Mouse (Mus musculus) kidney, adult 11 months (tissue): ENCODE data around the gene Rnf215.
"Not testable (repeated sequence)": the region's sequence is repeated elsewhere in the genome, so short reads cannot be mapped to it uniquely, and the experiment has no call there.

Experiments used
- DNase-seq: peaks from one replicate; pipeline ENCODE4 v3.0.0; 2022

Rnf215 gene

GRCm38 (mm10) chr11:4148536-4149156 lies 13.6 kb downstream of the Rnf215 start:
- DNase-seq: no peak

DNA sequence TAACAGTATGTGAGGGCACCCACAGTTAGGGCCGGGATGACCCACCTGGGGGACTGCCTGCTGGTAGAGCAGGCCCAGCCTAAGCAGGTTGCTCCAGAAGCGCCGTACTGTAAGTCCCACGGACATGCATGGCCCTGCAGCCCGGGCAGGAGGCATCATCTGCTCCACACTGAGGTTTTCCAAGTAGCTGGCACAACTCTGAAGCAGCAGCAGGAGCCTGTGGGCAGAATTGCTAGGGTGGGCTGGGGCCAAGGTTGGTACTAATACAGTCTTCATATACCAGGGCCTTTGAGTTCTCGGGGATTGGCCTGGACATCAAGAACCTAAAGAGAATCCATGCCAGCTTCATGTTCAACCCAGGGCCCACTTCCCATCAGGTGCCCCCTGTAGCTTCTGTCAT lies 14.9 kb downstream of the Rnf215 start:
- no peak for DNase-seq

DNA sequence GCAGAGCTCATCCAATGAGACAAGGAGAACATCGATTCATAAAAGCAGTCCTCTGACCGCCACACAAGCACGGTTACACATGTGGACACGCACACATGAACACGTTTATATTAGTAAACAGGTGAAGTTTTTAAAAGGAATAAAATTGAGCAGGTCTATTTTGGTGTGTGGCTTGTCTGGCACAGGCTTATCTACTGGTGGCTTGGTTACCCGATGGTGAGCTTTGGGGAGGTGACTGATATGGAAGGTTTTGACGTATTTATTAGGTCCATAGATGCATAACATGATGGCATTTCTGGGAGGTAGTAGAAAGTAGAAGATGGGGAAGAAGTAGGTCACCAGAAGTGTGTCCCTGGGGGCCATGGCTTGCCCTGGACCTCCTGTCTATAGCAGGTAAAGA lies 18.7 kb downstream of the Rnf215 start:
- DNase-seq: no peak

DNA sequence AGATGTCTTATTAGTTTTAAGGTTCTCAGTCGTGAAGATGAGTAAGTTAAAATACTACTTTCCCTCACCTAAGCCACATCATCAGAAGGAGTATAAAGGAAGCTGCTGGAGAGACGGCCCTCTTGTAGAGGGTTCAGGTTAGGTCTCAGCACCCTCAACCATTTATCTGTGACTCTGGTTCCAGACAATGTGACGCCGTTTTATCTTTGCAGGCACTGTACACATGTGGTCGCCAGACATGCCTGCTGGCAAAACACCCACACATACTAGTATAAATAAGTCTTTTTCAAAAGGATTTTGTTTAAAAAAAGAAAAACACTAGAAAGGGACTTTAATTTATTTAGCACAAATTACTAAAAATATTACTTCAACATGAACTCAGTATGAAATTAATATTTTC lies 20.6 kb downstream of the Rnf215 start:
- no peak for DNase-seq

DNA sequence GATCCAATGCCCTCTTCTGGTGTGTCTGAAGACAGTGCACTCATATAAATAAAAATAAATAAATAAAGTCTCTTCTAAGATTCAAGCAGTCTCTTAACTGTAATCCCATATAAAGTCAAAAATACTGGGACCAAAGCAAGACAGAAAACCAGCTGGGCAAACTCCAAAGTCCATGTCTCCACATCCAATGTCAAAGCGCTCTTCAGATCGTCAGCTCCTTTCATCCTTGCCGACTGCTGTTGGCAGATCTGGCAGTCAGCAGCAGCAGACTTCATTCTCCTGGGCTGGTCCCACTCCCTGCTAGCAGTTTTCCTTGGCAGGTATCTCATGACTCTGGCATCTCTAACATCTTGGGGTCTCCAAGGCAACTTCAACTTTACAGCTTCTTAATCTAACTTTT lies 23.7 kb downstream of the Rnf215 start:
- DNase-seq: peak; percentile 43

DNA sequence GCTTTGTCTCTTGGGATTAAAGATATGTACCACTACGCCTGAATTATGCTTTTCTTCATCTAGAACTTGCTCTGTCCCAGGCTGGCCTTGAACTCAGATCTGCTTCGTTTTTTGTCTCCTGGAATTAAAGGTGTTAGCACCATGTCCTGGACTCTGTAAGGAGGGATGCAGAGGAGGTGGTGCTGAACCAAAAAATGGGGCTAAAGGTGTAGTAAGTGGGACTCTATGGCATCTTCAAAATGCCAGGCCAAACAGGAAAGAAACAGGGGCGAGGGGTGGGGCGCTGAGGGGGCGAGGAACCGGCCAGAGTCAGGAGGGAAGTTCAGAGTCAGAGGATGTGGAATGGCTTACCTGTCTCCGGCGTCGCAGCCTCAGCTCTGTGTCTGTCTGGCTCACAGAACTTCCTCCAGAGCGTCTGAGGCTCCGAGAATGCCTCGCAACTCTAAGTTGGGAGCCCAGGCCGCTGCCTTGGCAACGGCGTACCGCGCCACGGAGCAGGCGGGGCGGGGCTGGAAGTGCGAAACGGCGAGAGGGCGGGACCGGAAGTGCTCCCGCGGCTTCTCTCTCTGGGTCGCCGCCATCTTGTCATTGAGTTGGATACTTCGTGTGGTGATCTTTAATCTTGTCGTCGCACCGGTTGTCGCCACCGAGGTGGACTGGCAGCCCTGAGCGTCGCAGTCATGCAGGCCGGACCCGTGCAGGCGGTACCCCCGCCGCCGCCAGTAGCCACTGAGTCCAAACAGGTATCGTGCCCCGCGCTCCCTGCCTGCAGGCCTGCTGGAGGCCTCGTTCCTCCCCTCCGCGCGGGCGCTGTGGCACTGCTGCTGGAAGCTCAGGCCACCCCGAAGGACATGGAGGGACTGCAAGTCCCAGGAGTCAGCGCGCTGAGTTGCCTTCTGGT lies 25.1 kb downstream of the Rnf215 start, which contains the start of the genes Ccdc157 and Sf3a1:
Ccdc157 (minus strand) TSS at position 486 of the 901 bp plus-strand sequence.
Sf3a1 (plus strand) TSS at position 543 of the 901 bp plus-strand sequence.
- DNase-seq: peak; percentile 91

- no peak for DNase-seq
These were observed 25.9 kb downstream of the Rnf215 start for GRCm38 (mm10) chr11:4160758-4161480.

GRCm38 (mm10) chr11:4164701-4165100 lies 29.7 kb downstream of the Rnf215 start:
- DNase-seq: no peak

DNA sequence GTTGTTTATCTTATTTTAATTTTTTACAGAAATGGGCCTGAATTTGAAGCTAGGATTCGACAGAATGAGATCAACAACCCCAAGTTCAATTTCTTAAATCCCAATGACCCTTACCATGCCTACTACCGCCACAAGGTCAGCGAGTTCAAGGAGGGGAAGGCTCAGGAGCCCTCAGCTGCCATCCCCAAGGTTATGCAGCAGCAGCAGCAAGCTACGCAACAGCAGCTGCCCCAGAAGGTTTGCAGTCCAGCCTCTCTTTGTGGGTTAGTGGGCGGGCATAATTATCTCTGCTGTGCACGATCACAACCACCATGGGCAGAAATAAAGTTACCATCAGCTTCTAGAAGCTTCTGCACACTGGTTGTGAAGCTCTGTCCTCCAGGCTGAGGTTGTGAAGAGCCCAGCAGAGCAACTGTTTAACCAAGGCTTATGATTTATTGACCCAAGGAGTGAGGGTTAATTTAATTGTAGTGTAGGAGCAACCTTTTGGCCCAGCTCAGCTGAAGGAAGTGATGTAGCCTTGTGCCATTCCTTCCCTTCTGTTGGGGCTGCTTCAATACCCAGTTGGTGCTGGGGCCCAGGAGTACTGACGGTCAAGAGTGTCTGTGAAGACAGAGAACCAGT lies 31.6 kb downstream of the Rnf215 start:
- DNase-seq: no peak

DNA sequence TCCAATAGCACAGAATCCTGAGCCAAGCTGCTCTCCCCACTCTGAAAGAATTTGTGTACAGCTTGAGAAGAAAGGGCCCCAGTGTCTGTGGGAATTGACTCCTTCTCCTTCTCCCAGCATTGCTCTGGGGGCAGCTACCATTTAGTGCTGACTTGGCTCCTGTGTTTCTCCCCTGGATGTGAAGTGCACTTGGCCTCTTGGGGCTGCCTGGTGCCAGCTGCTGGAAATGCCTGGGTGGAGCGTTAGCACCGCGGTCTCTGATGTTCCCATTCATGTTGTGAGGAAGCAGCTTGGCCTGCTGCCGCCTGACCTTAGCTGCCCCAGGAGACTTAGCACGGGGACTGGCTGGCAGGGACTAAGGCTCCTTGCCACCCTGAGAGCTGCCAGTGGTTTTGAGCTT lies 39.6 kb downstream of the Rnf215 start:
- DNase-seq: peak; percentile 59

- DNase-seq: no peak
These were observed 42.7 kb downstream of the Rnf215 start for GRCm38 (mm10) chr11:4177716-4178115.

- DNase-seq: no peak
These were observed 47.1 kb downstream of the Rnf215 start for GRCm38 (mm10) chr11:4182061-4182460.

DNA sequence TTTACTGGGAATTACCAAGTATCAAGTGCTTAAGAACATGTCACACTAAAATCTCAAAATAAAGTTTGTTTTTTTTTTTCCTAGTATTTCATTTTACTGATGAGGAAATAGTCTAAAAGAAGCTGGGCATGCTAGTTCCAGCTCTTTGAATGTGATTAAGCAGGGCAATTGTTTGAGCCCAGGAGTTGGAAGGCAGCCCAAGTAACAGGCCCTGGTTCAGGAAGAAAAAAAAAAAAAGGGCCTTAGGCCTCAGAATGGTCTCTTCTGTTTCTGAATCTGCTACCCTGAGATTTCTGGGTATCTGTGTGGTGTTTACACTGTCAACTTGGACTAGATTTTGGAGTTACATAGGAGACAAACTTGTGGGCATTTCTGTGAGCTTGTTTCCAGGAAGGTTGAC lies 48.5 kb downstream of the Rnf215 start:
- DNase-seq: no peak

DNA sequence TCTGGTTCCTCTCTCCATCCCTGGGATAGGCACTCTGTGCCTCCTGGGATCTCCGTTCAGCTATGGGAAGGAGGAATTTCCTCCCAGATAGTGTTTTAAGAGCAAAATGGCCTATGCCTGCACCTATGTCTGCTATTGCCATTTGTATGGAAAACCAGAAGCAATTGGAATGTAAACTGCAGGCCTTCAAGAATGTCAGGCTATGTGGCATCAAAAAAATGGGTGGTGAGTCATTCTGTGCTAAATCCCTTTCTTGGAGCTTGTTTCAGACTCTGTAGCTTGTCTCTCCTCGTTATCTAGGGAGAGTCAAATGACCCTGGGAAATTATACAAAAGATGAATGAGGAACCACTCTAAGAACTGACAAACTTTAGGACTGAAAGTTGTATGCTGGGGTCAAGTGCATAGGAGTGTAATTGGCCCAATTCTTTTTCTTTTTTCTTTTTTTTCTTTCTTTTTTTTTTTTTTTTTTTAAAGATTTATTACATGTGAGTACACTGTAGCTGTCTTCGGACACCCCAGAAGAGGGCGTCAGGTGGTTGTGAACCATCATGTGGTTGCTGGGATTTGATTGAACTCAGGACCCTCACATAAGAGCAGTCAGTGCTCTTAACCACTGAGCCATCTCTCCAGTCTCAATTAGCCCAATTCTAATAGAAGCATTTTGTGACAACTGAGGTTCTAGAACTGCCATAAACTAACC lies 49.4 kb downstream of the Rnf215 start:
- DNase-seq: no peak

DNA sequence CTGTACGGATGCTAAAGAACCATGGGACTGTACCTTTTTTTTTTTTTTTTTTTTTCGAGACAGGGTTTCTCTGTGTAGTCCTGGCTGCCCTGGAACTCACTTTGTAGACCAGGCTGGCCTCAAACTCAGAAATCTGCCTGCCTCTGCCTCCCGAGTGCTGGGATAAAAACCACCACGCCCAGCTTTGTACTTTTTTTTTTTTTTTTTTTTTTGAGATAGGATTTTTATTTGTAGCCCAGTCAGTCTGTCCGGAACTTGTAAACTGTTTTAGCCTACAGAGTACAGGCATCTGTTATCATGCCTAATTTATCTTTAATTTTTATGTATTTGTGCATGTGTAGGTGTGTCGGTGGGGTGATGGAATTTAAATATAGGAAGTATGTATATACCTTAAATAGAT lies 50.5 kb downstream of the Rnf215 start:
- DNase-seq: not testable (repeated sequence)

DNA sequence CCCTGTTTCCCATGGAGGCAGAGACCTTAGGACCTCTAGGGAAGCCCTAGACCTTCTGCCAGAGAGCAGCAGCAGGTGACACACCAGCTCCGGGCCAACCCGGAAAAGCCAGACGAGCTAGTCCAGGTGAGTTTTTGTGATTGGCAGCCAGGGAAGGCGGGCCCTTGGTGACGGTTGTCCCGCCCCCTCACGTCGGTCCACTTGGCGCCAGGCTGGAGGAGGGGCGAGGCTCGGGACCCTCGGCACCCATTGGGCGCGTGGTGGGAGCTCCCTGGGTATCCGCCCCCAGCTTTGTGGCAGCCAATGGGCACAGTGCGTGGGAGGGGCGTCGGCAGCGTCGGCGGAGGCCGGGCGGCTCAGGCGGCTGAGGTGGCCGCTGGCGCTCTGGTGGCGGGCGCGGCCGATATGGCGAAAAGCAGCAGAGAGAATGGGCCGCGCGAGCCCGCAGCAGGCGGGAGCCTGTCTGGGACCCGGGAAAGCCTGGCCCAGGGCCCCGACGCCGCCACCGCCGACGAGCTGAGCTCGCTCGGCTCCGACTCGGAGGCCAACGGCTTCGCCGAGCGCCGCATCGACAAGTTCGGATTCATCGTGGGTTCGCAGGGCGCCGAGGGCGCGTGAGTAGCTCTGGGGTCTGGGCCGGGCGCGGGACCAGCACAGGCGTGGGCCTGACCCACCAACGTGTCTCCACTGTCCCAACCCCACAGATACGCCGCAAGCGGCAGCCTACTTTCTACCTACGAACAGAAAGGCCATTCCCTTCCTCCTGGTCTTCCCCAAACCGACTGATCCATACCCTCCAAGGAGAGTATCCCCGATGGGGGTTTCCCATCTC lies 51.7 kb downstream of the Rnf215 start, which contains the start of gene Tbc1d10a:
Tbc1d10a (plus strand) TSS at position 304 of the 832 bp plus-strand sequence.
- DNase-seq: peak; percentile 99

- no peak for DNase-seq
These were observed 52.3 kb downstream of the Rnf215 start for GRCm38 (mm10) chr11:4187318-4187700.

DNA sequence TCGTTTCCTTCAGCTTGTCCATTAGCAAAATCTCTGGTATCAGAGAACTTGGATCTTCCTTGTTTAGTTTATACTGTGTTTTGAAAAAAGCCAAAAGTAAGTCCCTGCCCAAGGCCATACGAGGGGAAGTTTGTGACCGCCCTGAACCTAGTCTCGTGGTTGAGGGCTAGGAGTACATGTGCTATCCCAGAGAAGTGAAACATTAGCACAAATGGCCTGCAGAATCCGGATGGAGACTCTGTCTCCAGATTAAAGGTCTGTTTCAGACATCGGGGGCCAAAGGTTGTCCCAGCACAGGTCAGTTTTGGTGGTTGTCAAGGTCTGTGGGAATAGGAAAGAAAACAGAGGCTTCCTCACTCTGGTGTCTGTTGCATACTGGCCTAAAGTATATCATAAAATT lies 54.2 kb downstream of the Rnf215 start:
- DNase-seq: peak; percentile 90

GRCm38 (mm10) chr11:4190677-4191076 lies 55.7 kb downstream of the Rnf215 start:
- DNase-seq: no peak
